Mouse (Mus musculus) layer of hippocampus, adult 8-10 months (tissue): ENCODE results near the gene Lrrc45. TPM values are rescaled to one million over a fixed set of nuclear protein-coding genes. Genes with fewer than 3 reads are reported as not detected.
"Not testable (repeated sequence)": the region's sequence is repeated elsewhere in the genome, so short reads cannot be mapped to it uniquely, and the experiment has no call there.

Source experiments
- DNase-seq, 2 experiments: peaks; one replicate each; pipeline ENCODE4 v3.0.0; 2022; ENCODE audit warnings: low spot score in 2 of 2
- total RNA-seq, 4 experiments: library from RNA; stranded (reverse); gene quantifications; 2 replicates each; pipeline ENCODE4 v1.2.4; 2022

Gene Lrrc45
- total RNA-seq, 4 experiments from 2014 or later = 51.1 to 67.4 (median 65.7) TPM

DNA sequence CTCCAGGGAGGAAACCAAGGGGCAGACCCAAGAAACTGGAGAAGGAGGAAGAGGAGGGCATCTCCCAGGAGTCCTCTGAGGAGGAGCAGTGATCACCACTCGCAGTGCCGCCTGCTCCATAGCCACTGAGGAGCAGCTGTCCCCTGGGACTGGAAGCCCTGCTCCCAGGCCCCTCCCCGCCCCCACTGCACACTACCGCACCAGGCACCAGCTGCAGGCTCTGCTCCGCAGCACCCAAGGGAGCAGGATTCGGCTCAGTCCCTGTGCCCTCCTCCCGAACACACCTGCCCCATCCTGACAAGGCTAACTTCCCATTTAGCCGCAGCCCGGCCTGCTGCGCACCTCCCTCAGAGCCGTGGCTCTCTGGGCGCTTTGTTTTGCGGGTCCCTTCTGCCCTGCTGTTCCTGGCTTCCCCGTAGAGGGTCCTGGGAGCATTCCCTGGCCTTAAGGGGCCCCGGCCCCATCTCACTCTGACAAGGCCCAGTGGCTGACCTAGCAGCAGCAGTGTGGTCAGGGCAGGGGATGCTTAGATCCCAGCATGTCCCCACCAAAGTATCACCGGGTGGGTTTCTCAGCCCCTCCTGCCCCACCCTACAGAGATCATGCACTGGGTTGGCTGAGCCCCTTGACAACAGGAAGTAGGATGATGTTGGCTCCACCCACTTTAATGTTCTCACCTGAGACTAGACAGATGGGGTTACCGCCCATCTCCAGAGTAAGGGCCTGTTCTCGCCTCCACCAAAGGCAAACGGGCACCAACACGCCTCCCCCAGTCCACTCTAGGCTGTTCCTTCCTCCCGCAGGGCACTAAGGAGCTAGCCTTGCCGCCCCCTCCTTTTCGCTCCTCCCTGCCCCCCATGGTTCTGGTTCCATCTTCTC is 49.6 kb downstream of the Lrrc45 start:
- DNase-seq = not testable (repeated sequence)

DNA sequence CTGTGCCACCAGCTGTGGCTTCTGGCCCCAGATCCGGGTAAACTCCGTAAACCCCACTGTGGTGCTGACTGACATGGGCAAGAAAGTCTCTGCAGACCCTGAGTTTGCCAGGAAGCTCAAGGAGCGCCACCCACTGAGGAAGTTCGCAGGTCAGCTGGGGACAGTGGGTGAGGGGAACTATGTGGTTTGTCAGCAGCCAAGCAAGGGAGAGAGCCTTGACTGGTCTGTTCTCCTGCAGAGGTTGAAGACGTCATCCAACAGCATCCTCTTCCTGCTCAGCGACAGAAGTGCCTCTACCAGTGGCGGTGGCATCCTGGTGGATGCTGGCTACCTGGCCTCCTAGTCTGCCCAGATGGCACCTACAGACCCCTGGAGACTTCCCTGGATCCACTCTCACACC is 53.3 kb downstream of the Lrrc45 start:
- DNase-seq = not testable (repeated sequence)

DNA sequence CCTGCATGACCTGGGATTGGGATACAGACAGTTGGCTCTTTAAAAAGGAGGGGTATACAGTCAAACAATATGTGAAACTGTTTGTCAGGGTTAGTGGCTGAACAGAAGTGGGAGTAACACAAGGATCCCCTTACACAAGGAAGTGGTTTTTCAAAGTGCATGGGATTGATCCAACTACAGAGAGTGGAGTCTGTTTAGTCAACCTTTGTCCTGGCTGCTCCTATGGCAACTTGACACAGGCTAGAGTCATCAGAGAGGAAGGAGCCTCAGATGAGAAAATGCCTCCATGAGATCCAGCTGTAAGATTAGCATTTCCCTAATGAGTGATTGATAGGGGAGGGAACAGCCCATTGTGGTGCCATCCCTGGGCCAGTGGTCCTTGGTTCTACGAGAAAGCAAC is 54.5 kb downstream of the Lrrc45 start:
- no peak for DNase-seq

Other genes starting within 250 kb of the Lrrc45 start
- gene Arl16, start 246.3 kb upstream of the Lrrc45 start, total RNA-seq = 10 to 100 TPM; 46.9 to 50.6 (median 50.3) TPM
- 10 to 100 TPM; 63.7 to 66.0 (median 64.4) TPM for gene Mrpl12, start 229.3 kb upstream of the Lrrc45 start, total RNA-seq
- gene Slc25a10, start 222.1 kb upstream of the Lrrc45 start, total RNA-seq = 10 to 100 TPM; 22.9 to 28.6 (median 25.0) TPM
- gene Gcgr, start 183.2 kb upstream of the Lrrc45 start, total RNA-seq = under 1 TPM in 1 of 4 experiments, not detected in 3; 0.25 TPM
- 10 to 100 TPM; 61.1 to 68.7 (median 63.3) TPM for gene Mcrip1, start 164.2 kb upstream of the Lrrc45 start, total RNA-seq
- not detected for gene Ppp1r27, start 162.8 kb upstream of the Lrrc45 start, total RNA-seq
- gene P4hb, start 140.7 kb upstream of the Lrrc45 start, total RNA-seq = 100 to 1,000 TPM; 119 to 147 (median 134) TPM
- 100 to 1,000 TPM; 268 to 314 (median 278) TPM for gene Arhgdia, start 132.3 kb upstream of the Lrrc45 start, total RNA-seq
- 10 to 100 TPM; 38.1 to 61.8 (median 52.9) TPM for gene Alyref, start 115.6 kb upstream of the Lrrc45 start, total RNA-seq
- gene Anapc11, start 115.5 kb upstream of the Lrrc45 start, total RNA-seq = 10 to 100 TPM; 91.1 to 99.6 (median 93.6) TPM
- 1 to 10 TPM in 3 of 4 experiments, not detected in 1; 1.3 to 2.7 (median 1.5) TPM for gene Npb, start 105.4 kb upstream of the Lrrc45 start, total RNA-seq
- 100 to 1,000 TPM; 142 to 164 (median 149) TPM for gene Pcyt2, start 96.0 kb upstream of the Lrrc45 start, total RNA-seq
- 10 to 100 TPM; 43.5 to 49.9 (median 45.4) TPM for gene Sirt7, start 88.7 kb upstream of the Lrrc45 start, total RNA-seq
- gene Mafg, start 80.3 kb upstream of the Lrrc45 start, total RNA-seq = 10 to 100 TPM; 70.7 to 89.1 (median 77.4) TPM
- gene Pycr1, start 70.2 kb upstream of the Lrrc45 start, total RNA-seq = 1 to 10 TPM; 1.1 to 1.6 (median 1.3) TPM
- 1 to 10 TPM; 3.6 to 8.2 (median 6.0) TPM for gene Myadml2, start 65.8 kb upstream of the Lrrc45 start, total RNA-seq
- gene Notum, start 52.8 kb upstream of the Lrrc45 start, total RNA-seq = 1 to 10 TPM; 1.5 to 5.4 (median 5.2) TPM
- gene Aspscr1, start 41.0 kb upstream of the Lrrc45 start, total RNA-seq = 10 to 100 TPM; 53.0 to 61.0 (median 55.6) TPM
- 10 to 100 TPM; 12.9 to 22.1 (median 17.2) TPM for gene Cenpx, start 187 bp upstream of the Lrrc45 start, total RNA-seq
- 10 to 100 TPM; 33.5 to 43.1 (median 37.5) TPM for gene Rac3, start 7.5 kb downstream of the Lrrc45 start, total RNA-seq
- gene Dcxr, start 13.4 kb downstream of the Lrrc45 start, total RNA-seq = 10 to 100 TPM in 3 of 4 experiments, 1 to 10 TPM in 1; 8.7 to 21.6 (median 14.5) TPM
- 1 to 10 TPM; 1.6 to 3.7 (median 2.5) TPM for gene Cbr2, start 18.2 kb downstream of the Lrrc45 start, total RNA-seq
- gene Hmga1b, start 48.9 kb downstream of the Lrrc45 start, total RNA-seq = 10 to 100 TPM; 16.7 to 32.0 (median 24.2) TPM
- 10 to 100 TPM; 55.7 to 63.5 (median 61.8) TPM for gene Rfng, start 70.3 kb downstream of the Lrrc45 start, total RNA-seq
- gene Gps1, start 70.3 kb downstream of the Lrrc45 start, total RNA-seq = 100 to 1,000 TPM; 141 to 151 (median 144) TPM
- 10 to 100 TPM; 48.3 to 53.3 (median 49.9) TPM for gene Dus1l, start 82.5 kb downstream of the Lrrc45 start, total RNA-seq
- 100 to 1,000 TPM; 187 to 227 (median 208) TPM for gene Fasn, start 110.6 kb downstream of the Lrrc45 start, total RNA-seq
- 10 to 100 TPM in 1 of 4 experiments, 1 to 10 TPM in 3; 9.0 to 10.0 (median 9.5) TPM for gene Ccdc57, start 218.9 kb downstream of the Lrrc45 start, total RNA-seq
- 10 to 100 TPM in 1 of 4 experiments, 1 to 10 TPM in 3; 2.1 to 11.0 (median 7.0) TPM for gene Slc16a3, start 234.6 kb downstream of the Lrrc45 start, total RNA-seq